Mouse (Mus musculus): ENCODE data around the gene Gpr1. TPM values are rescaled to one million over a fixed set of nuclear protein-coding genes. Genes with fewer than 3 reads are reported as not detected.
A peak's percentile ranks its signal among the peaks of the same experiment; 100 is the strongest.

Gpr1 gene
- polyA plus RNA-seq, 1 experiment: 0.88 TPM

GRCm38 (mm10) chr1:63252351-63253209, 38.2 kb upstream of the Gpr1 start:
- Histone ChIP-seq H3K4me3 (ENCODE audit: insufficient read depth, low read length) (no peak overlapping the region), H3K27ac (ENCODE audit: insufficient read depth, low read length) (no peak overlapping the region), H3K4me1 (ENCODE audit: control insufficient read depth, insufficient read depth, low read length) (no peaks in the 10 kb centered on the region)
- TF ChIP-seq CTCF (IDR thresholded peaks at IDR 0.05; ENCODE audit: borderline replicate concordance, insufficient read depth, low read length) (peak; percentile 62; the same call in 1 of the 2 replicates), POLR2A (IDR thresholded peaks at IDR 0.05; ENCODE audit: low read depth, low read length) (no peak)

- no peak overlapping the region for H3K27ac ChIP-seq (ENCODE audit: insufficient read depth, low read length)
- no peak for TF ChIP-seq CTCF (IDR thresholded peaks at IDR 0.05; ENCODE audit: borderline replicate concordance, insufficient read depth, low read length)
- no peak for TF ChIP-seq POLR2A (IDR thresholded peaks at IDR 0.05; ENCODE audit: low read depth, low read length)
- no peak overlapping the region for H3K4me3 ChIP-seq (ENCODE audit: insufficient read depth, low read length)
- no peaks in the 10 kb centered on the region for H3K4me1 ChIP-seq (ENCODE audit: control insufficient read depth, insufficient read depth, low read length)
Measured at GRCm38 (mm10) chr1:63249261-63249660, 34.9 kb upstream of the Gpr1 start.

GRCm38 (mm10) chr1:63248360-63248851, 34.1 kb upstream of the Gpr1 start:
- H3K27ac ChIP-seq (ENCODE audit: insufficient read depth, low read length): no peak overlapping the region

GRCm38 (mm10) chr1:63247831-63248359, 33.6 kb upstream of the Gpr1 start:
- Histone ChIP-seq H3K27ac (ENCODE audit: insufficient read depth, low read length) (no peak overlapping the region), H3K4me3 (ENCODE audit: insufficient read depth, low read length) (no peak overlapping the region), H3K4me1 (ENCODE audit: control insufficient read depth, insufficient read depth, low read length) (no peaks in the 10 kb centered on the region)
- TF ChIP-seq POLR2A (IDR thresholded peaks at IDR 0.05; ENCODE audit: low read depth, low read length) (no peak), CTCF (IDR thresholded peaks at IDR 0.05; ENCODE audit: borderline replicate concordance, insufficient read depth, low read length) (no peak)

More at GRCm38 (mm10) chr1:63248360-63248851, 34.1 kb upstream of the Gpr1 start:
- TF ChIP-seq POLR2A (IDR thresholded peaks at IDR 0.05; ENCODE audit: low read depth, low read length) (no peak), CTCF (IDR thresholded peaks at IDR 0.05; ENCODE audit: borderline replicate concordance, insufficient read depth, low read length) (no peak)
- Histone ChIP-seq H3K4me1 (ENCODE audit: control insufficient read depth, insufficient read depth, low read length) (no peaks in the 10 kb centered on the region), H3K4me3 (ENCODE audit: insufficient read depth, low read length) (no peak overlapping the region)

GRCm38 (mm10) chr1:63246862-63247521, 32.6 kb upstream of the Gpr1 start:
- Histone ChIP-seq H3K4me3 (ENCODE audit: insufficient read depth, low read length) (no peak overlapping the region), H3K4me1 (ENCODE audit: control insufficient read depth, insufficient read depth, low read length) (no peaks in the 10 kb centered on the region), H3K27ac (ENCODE audit: insufficient read depth, low read length) (no peak overlapping the region)
- TF ChIP-seq POLR2A (IDR thresholded peaks at IDR 0.05; ENCODE audit: low read depth, low read length) (no peak), CTCF (IDR thresholded peaks at IDR 0.05; ENCODE audit: borderline replicate concordance, insufficient read depth, low read length) (no peak)

- Histone ChIP-seq H3K4me1 (ENCODE audit: control insufficient read depth, insufficient read depth, low read length) (no peaks in the 10 kb centered on the region), H3K27ac (ENCODE audit: insufficient read depth, low read length) (no peak overlapping the region), H3K4me3 (ENCODE audit: insufficient read depth, low read length) (no peak overlapping the region)
- TF ChIP-seq CTCF (IDR thresholded peaks at IDR 0.05; ENCODE audit: borderline replicate concordance, insufficient read depth, low read length): no peak
- TF ChIP-seq POLR2A (IDR thresholded peaks at IDR 0.05; ENCODE audit: low read depth, low read length): no peak
Measured at GRCm38 (mm10) chr1:63243854-63244253, 29.5 kb upstream of the Gpr1 start.

- no peak overlapping the region for H3K4me3 ChIP-seq (ENCODE audit: insufficient read depth, low read length)
- no peaks in the 10 kb centered on the region for H3K4me1 ChIP-seq (ENCODE audit: control insufficient read depth, insufficient read depth, low read length)
- TF ChIP-seq CTCF (IDR thresholded peaks at IDR 0.05; ENCODE audit: borderline replicate concordance, insufficient read depth, low read length) (no peak), POLR2A (IDR thresholded peaks at IDR 0.05; ENCODE audit: low read depth, low read length) (no peak)
- no peak overlapping the region for H3K27ac ChIP-seq (ENCODE audit: insufficient read depth, low read length)
Measured at GRCm38 (mm10) chr1:63239751-63240150, 25.4 kb upstream of the Gpr1 start.

GRCm38 (mm10) chr1:63239305-63239704, 25.0 kb upstream of the Gpr1 start:
- H3K4me1 ChIP-seq (ENCODE audit: control insufficient read depth, insufficient read depth, low read length): no peaks in the 10 kb centered on the region
- TF ChIP-seq CTCF (IDR thresholded peaks at IDR 0.05; ENCODE audit: borderline replicate concordance, insufficient read depth, low read length) (no peak), POLR2A (IDR thresholded peaks at IDR 0.05; ENCODE audit: low read depth, low read length) (no peak)
- no peak overlapping the region for H3K27ac ChIP-seq (ENCODE audit: insufficient read depth, low read length)
- H3K4me3 ChIP-seq (ENCODE audit: insufficient read depth, low read length): no peak overlapping the region

- Histone ChIP-seq H3K27ac (ENCODE audit: insufficient read depth, low read length) (no peak overlapping the region), H3K4me1 (ENCODE audit: control insufficient read depth, insufficient read depth, low read length) (no peaks in the 10 kb centered on the region), H3K4me3 (ENCODE audit: insufficient read depth, low read length) (no peak overlapping the region)
- TF ChIP-seq POLR2A (IDR thresholded peaks at IDR 0.05; ENCODE audit: low read depth, low read length): no peak
Measured at GRCm38 (mm10) chr1:63237371-63237770, 23.0 kb upstream of the Gpr1 start.

- TF ChIP-seq POLR2A (IDR thresholded peaks at IDR 0.05; ENCODE audit: low read depth, low read length) (no peak), CTCF (IDR thresholded peaks at IDR 0.05; ENCODE audit: borderline replicate concordance, insufficient read depth, low read length) (no peak)
- Histone ChIP-seq H3K4me3 (ENCODE audit: insufficient read depth, low read length) (no peak overlapping the region), H3K4me1 (ENCODE audit: control insufficient read depth, insufficient read depth, low read length) (no peaks in the 10 kb centered on the region), H3K27ac (ENCODE audit: insufficient read depth, low read length) (no peak overlapping the region)
Measured at GRCm38 (mm10) chr1:63227241-63227640, 12.9 kb upstream of the Gpr1 start.

Data from embryonic fibroblast, embryonic 13.5 days (primary cell).